Comparison of ENCODE assay signal across 10 mouse cellular contexts in the genomic region with DNA sequence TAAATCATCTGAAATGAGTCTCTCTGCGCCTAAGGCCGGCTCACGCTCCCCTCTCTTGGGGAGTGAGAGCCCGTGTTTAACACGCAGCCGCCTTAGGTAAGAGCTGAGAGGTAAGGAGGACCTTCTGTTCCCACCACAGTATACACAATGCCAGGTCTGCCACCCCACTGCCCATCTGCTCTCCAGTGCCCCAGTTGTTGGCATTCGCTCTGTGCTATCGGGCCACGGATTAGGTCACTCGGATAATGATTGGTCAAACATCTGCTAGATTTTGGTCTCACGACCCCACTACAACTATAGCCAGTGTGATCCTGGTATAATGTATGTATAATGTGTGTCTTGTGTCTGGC. TPM values are rescaled to one million over a fixed set of nuclear protein-coding genes. Genes with fewer than 3 reads are reported as not detected.
A peak's percentile ranks its signal among the peaks of the same experiment; 100 is the strongest.
DNase-seq lines count a peak whose midpoint lies in the region; ATAC-seq and TF ChIP-seq lines count a peak whose summit lies in the region.
"Had no signal": no experiment of that assay in that cellular context is flagged by ENCODE, and none has a peak within 500 bp of the region (broad histone marks: within the 10 kb centered on the region; RNA-seq: fewer than 3 reads in every experiment).

No protein-coding gene starts in this region.

- H3K4me2 ChIP-seq in heart, embryonic 13.5 days: peak overlapping the region; percentile 82
- H3K4me2 ChIP-seq in CH12.LX (ENCODE audit: insufficient read depth, low read depth, poor library complexity, severe bottlenecking): peak overlapping the region; percentile 92
- peak overlapping the region; percentile 65; the same call in 1 of the 2 replicates for H3K4me2 ChIP-seq in liver, postnatal 0 days (ENCODE audit: low read depth, low read length)

- peaks cover 8% of the 10 kb centered on the region for H3K4me1 ChIP-seq in heart, embryonic 13.5 days
- no peaks in the 10 kb centered on the region; the same call in 1 of the 2 replicates for H3K4me1 ChIP-seq in heart, adult 2 months (ENCODE audit: control insufficient read depth, insufficient read depth, low read length)
- 0 out of 4 replicates have a peak, but pooled peaks cover 0 to 3% of the 10 kb centered on the region in 2 experiments for H3K4me1 ChIP-seq in CH12.LX (ENCODE audit: control insufficient read depth in 1 of 2, insufficient read depth in 2 of 2)
- H3K4me1 ChIP-seq in hindbrain, embryonic 10.5 days (replicated peaks): peaks cover 5% of the 10 kb centered on the region; the same call in 1 of the 2 replicates
- H3K4me1 ChIP-seq in liver, postnatal 0 days (ENCODE audit: insufficient read depth): peaks cover 6% of the 10 kb centered on the region; the same call in 1 of the 2 replicates

- H3K36me3 ChIP-seq in heart, embryonic 13.5 days: no peaks in the 10 kb centered on the region
- H3K36me3 ChIP-seq in heart, adult 2 months (ENCODE audit: control insufficient read depth, insufficient read depth, low read length): no peaks in the 10 kb centered on the region
- no peaks in the 10 kb centered on the region for H3K36me3 ChIP-seq in CH12.LX (replicated peaks in 1 of 2; ENCODE audit: control insufficient read depth in 1 of 2, insufficient read depth in 1 of 2, low read length in 1 of 2)
- no peaks in the 10 kb centered on the region for H3K36me3 ChIP-seq in hindbrain, embryonic 10.5 days
- no peaks in the 10 kb centered on the region for H3K36me3 ChIP-seq in liver, postnatal 0 days (replicated peaks; ENCODE audit: insufficient read depth, low read length)

- in situ Hi-C loops in CH12.LX (cut with MboI; ENCODE audit: low pct_ligation_motif_present, low pct_unique_long_range_greater_than_20kb, low sequenced_read_pairs): loop anchor here (5.0 to 25.0 kb wide), 2 partner anchors 122 to 447 kb away; no protein-coding TSS in a partner anchor

- H3K4me3 ChIP-seq in heart, embryonic 13.5 days: peak overlapping the region; percentile 53
- no peak overlapping the region; the same call in 1 of the 2 replicates for H3K4me3 ChIP-seq in heart, adult 2 months
- H3K4me3 ChIP-seq in CH12.LX (replicated peaks in 1 of 3; ENCODE audit: low read depth in 2 of 3, low read length in 2 of 3, poor library complexity in 1 of 3): no peak overlapping the region
- H3K4me3 ChIP-seq in hindbrain, embryonic 10.5 days: peak overlapping the region; percentile 43
- H3K4me3 ChIP-seq in liver, postnatal 0 days (ENCODE audit: low read depth, low read length): no peak overlapping the region

- 61% methylated on average over 11 of the region's 11 CpGs for WGBS in heart, embryonic 13.5 days
- 66% methylated on average over 11 of the region's 11 CpGs for WGBS in heart, adult 2 months
- WGBS in hindbrain, embryonic 10.5 days: 74% methylated on average over 11 of the region's 11 CpGs
- WGBS in liver, postnatal 0 days (ENCODE audit: insufficient replicate concordance): 59% methylated on average over 11 of the region's 11 CpGs

- H3K79me2 ChIP-seq in heart, adult 2 months (replicated peaks; ENCODE audit: control insufficient read depth, insufficient read depth, low read length): no peaks in the 10 kb centered on the region
- no peaks in the 10 kb centered on the region for H3K79me2 ChIP-seq in CH12.LX (replicated peaks; ENCODE audit: control insufficient read depth, extremely low read depth, insufficient read depth, poor library complexity, severe bottlenecking)

- no peak for TF ChIP-seq CTCF in heart, adult 2 months (IDR thresholded peaks at IDR 0.05)
- no peak for TF ChIP-seq CTCF in CH12.LX (conservative IDR thresholded peaks at IDR 0.05 in 1 of 2, IDR thresholded peaks at IDR 0.05 in 1 of 2; ENCODE audit: low read depth in 2 of 2, low read length in 2 of 2)
- TF ChIP-seq CTCF in liver, postnatal 0 days (IDR thresholded peaks at IDR 0.05; ENCODE audit: low read depth): no peak

- TF ChIP-seq RAD21 in CH12.LX (IDR thresholded peaks at IDR 0.05; ENCODE audit: low read depth, low read length): no peak

- ATAC-seq in heart, embryonic 13.5 days (ENCODE audit: extremely low read depth, insufficient number of reproducible peaks, low FRiP score, low TSS enrichment): no peak
- no peak for ATAC-seq in liver, postnatal 0 days

- peaks cover 7% of the 10 kb centered on the region for H3K27me3 ChIP-seq in heart, embryonic 13.5 days (replicated peaks)
- no peaks in the 10 kb centered on the region for H3K27me3 ChIP-seq in heart, adult 2 months (ENCODE audit: control insufficient read depth, insufficient read depth, low read length)
- no peaks in the 10 kb centered on the region for H3K27me3 ChIP-seq in CH12.LX (replicated peaks)
- peaks cover 10% of the 10 kb centered on the region for H3K27me3 ChIP-seq in hindbrain, embryonic 10.5 days (ENCODE audit: insufficient read depth, poor library complexity, severe bottlenecking)
- H3K27me3 ChIP-seq in liver, postnatal 0 days (ENCODE audit: insufficient read depth, low read length): no peaks in the 10 kb centered on the region

- peaks cover 4% of the 10 kb centered on the region; the same call in 1 of the 2 replicates for H3K9me3 ChIP-seq in heart, embryonic 13.5 days
- no peaks in the 10 kb centered on the region for H3K9me3 ChIP-seq in CH12.LX (replicated peaks; ENCODE audit: low read length)
- no peaks in the 10 kb centered on the region for H3K9me3 ChIP-seq in hindbrain, embryonic 10.5 days
- H3K9me3 ChIP-seq in liver, postnatal 0 days (ENCODE audit: low read length): no peaks in the 10 kb centered on the region

- DNase-seq in heart, adult 2 months: no peak
- no peak for DNase-seq in CH12.LX (ENCODE audit: extremely low read depth)
- DNase-seq in hindbrain, embryonic 10.5 days (ENCODE audit: low spot score): no peak
- no peak for DNase-seq in liver, postnatal 0 days
- no peak for DNase-seq in adrenal gland, postnatal 10 days
- DNase-seq in ovary, postnatal 14 days (ENCODE audit: low spot score): no peak
- no peak for DNase-seq in thymus, postnatal 4 days
- DNase-seq: lung, postnatal 14 days; spleen, adult 18-20 months had no signal

- intact Hi-C loops in heart, adult 2 months (cut with DNase I): loop anchor here (2.0 to 5.0 kb wide), 2 partner anchors 17 to 722 kb away; no protein-coding TSS in a partner anchor

- no peak for TF ChIP-seq POLR2A in heart, adult 2 months (IDR thresholded peaks at IDR 0.05; ENCODE audit: insufficient read depth, low read depth, low read length)
- no peak for TF ChIP-seq POLR2A in CH12.LX (IDR thresholded peaks at IDR 0.05; ENCODE audit: low read depth, low read length)

- dilution Hi-C loops in CH12.LX (cut with MboI; ENCODE audit: extremely low pct_ligation_motif_present, extremely low pct_unique_long_range_greater_than_20kb, low sequenced_read_pairs): no loop called here

- no peak for TF ChIP-seq EP300 in heart, adult 2 months (IDR thresholded peaks at IDR 0.05; ENCODE audit: insufficient read depth, low read depth, low read length)
- TF ChIP-seq EP300 in CH12.LX (IDR thresholded peaks at IDR 0.05; ENCODE audit: low read length): no peak
- TF ChIP-seq EP300 in liver, postnatal 0 days (IDR thresholded peaks at IDR 0.05; ENCODE audit: low read depth): no peak

- H3K27ac ChIP-seq in heart, embryonic 13.5 days (replicated peaks): no peak overlapping the region
- no peak overlapping the region for H3K27ac ChIP-seq in heart, adult 2 months
- no peak overlapping the region for H3K27ac ChIP-seq in CH12.LX (ENCODE audit: insufficient read depth, low read depth)
- no peak overlapping the region; the same call in 1 of the 2 replicates for H3K27ac ChIP-seq in hindbrain, embryonic 10.5 days
- no peak overlapping the region for H3K27ac ChIP-seq in liver, postnatal 0 days (ENCODE audit: low read depth)

- peak overlapping the region; percentile 75 for H3K9ac ChIP-seq in heart, embryonic 13.5 days
- H3K9ac ChIP-seq in heart, adult 2 months (ENCODE audit: low read depth, low read length): no peak overlapping the region
- H3K9ac ChIP-seq in CH12.LX (ENCODE audit: insufficient read depth, low read depth): no peak overlapping the region
- no peak overlapping the region for H3K9ac ChIP-seq in liver, postnatal 0 days (replicated peaks)

TF ChIP-seq in CH12.LX, 34 proteins besides CTCF, POLR2A, EP300 and RAD21:
- TF ChIP-seq GABPA (IDR thresholded peaks at IDR 0.05; ENCODE audit: insufficient replicate concordance, low read depth, low read length) (no peak), PAX5 (IDR thresholded peaks at IDR 0.05; ENCODE audit: low read length) (no peak), POLR2AphosphoS2 (IDR thresholded peaks at IDR 0.05; ENCODE audit: low read depth, low read length) (no peak), SIN3A (IDR thresholded peaks at IDR 0.05; ENCODE audit: low read length) (no peak), E2F4 (IDR thresholded peaks at IDR 0.05; ENCODE audit: insufficient replicate concordance, low read depth, low read length) (no peak), MAZ (IDR thresholded peaks at IDR 0.05; ENCODE audit: low read depth, low read length) (no peak), RCOR1 (conservative IDR thresholded peaks at IDR 0.05; ENCODE audit: low read depth, low read length) (no peak), CHD2 (IDR thresholded peaks at IDR 0.05; ENCODE audit: low read length) (no peak), ETS1 (conservative IDR thresholded peaks at IDR 0.05; ENCODE audit: low read depth, low read length) (no peak)

RNA-seq across cellular contexts. Expression of gene Prkch, which starts 19.0 kb away (rescaled TPM):
- 10.9 and 11.1 TPM in 2 replicates for polyA plus RNA-seq in heart, embryonic 13.5 days (2015; fragmentation: Nextera tagmentation; extraction: Ambion mirVana)
- total RNA-seq in heart, adult 2 months (2021): 10 to 100 TPM; 16.6 to 17.5 TPM
- 9.7 and 13.3 TPM in 2 replicates for polyA plus RNA-seq in heart, adult 2 months (2012; rRNA removed)
- 0.55 and 0.76 TPM in 2 replicates for total RNA-seq in CH12.LX (2012; rRNA removed)
- 1.8 and 2.2 TPM in 2 replicates for total RNA-seq in CH12.LX (2014; rRNA removed)
- polyA plus RNA-seq in CH12.LX (2012; ENCODE audit: insufficient read length, low read depth): 2.3 and 2.4 TPM in 2 replicates
- 5.7 and 7.9 TPM in 2 replicates for polyA plus RNA-seq in hindbrain, embryonic 10.5 days (2016; fragmentation: Nextera tagmentation; extraction: Ambion mirVana)
- 2.3 and 2.4 TPM in 2 replicates for polyA plus RNA-seq in liver, postnatal 0 days (2015; fragmentation: Nextera tagmentation; extraction: Ambion mirVana)
- total RNA-seq in adrenal gland, postnatal 10 days (2021): 10 to 100 TPM; 21.7 to 25.6 TPM

RNA-seq across cellular contexts. Expression of gene Tmem30b, which starts 19.4 kb away (rescaled TPM):
- 0.32 and 0.56 TPM in 2 replicates for polyA plus RNA-seq in heart, embryonic 13.5 days (2015; fragmentation: Nextera tagmentation; extraction: Ambion mirVana)
- under 1 TPM; 0.18 TPM for total RNA-seq in heart, adult 2 months (2021)
- polyA plus RNA-seq in heart, adult 2 months (2012; rRNA removed): 0.12 and 0.64 TPM in 2 replicates
- total RNA-seq in CH12.LX (2012; rRNA removed) (not detected in 2 replicates), CH12.LX (2014; rRNA removed) (not detected in 2 replicates)
- not detected in 2 replicates for polyA plus RNA-seq in CH12.LX (2012; ENCODE audit: insufficient read length, low read depth)
- polyA plus RNA-seq in hindbrain, embryonic 10.5 days (2016; fragmentation: Nextera tagmentation; extraction: Ambion mirVana): 3.9 and 5.8 TPM in 2 replicates
- polyA plus RNA-seq in liver, postnatal 0 days (2015; fragmentation: Nextera tagmentation; extraction: Ambion mirVana): 40.7 and 42.3 TPM in 2 replicates
- total RNA-seq in adrenal gland, postnatal 10 days (2021): 1 to 10 TPM; 3.0 to 5.8 TPM

Comparison
In these comparisons a context has a peak if more than half of its experiments do, and no peak if none do; other contexts are left out.
1. H3K4me3 ChIP-seq: peak in heart, embryonic 13.5 days (single experiment) and hindbrain, embryonic 10.5 days (single experiment); none in heart, adult 2 months (single experiment), CH12.LX (0 of 3) and liver, postnatal 0 days (single experiment).
2. Peak in every context shown above with its lines, with median percentiles within 50 percentile points of each other: H3K4me2 ChIP-seq.